ENCODE assay signal across 8 mouse cellular contexts in the genomic region with DNA sequence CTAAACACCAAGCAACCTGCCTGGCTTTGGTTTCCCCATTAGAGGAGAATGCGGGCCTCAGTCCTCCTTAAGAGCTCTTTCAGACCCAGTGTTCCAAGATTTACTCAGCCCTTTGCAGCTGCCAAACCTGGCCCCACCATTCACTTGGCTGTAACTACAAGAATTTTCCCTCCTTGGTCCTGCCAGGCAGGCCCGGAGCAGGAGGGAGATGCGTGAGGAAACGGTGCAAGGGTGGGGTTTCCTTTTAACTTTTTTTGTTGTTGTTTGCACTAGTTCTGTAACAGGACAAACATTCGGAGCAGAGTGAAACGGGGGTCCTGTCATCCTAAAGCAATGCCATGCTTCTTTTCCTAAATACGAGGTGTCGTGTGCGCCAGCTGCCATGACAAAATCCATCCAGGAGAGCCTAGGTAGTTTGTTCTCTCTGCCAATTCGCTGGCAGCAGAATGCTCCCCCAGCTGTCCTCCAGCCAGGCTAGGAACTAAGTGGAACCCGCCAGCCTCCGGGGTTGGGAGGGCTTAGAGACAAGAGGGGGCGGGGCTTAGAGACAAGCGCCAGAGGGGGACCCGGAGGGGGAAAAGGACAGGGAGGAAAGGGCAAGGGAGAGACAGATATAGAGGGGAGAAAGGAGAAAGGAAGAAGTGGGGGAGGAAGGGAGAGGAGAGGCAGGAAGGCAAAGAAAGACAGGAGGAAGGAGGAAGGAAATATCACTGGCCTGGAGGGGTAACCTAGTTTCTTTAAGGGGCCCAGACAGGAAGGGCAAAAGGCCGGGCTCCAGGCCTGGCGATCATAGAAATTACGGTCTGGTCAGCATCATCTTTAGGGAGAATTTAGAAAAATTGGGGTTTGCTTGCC. TPM values are rescaled to one million over a fixed set of nuclear protein-coding genes. Genes with fewer than 3 reads are reported as not detected.
A peak's percentile ranks its signal among the peaks of the same experiment; 100 is the strongest.
DNase-seq lines count a peak whose midpoint lies in the region; ATAC-seq and TF ChIP-seq lines count a peak whose summit lies in the region.

No protein-coding gene starts in this region.

- ATAC-seq in forebrain, embryonic 13.5 days = peak; percentile 75
- ATAC-seq in megakaryocyte progenitor cell, adult 5-6 weeks (replicated peaks; ENCODE audit: poor library complexity) = peak; percentile 77

- peaks cover 12% of the 10 kb centered on the region for H3K4me1 ChIP-seq in ES-Bruce4 (ENCODE audit: control insufficient read depth, insufficient read depth, low read length)
- H3K4me1 ChIP-seq in forebrain, embryonic 13.5 days = peaks cover 10% of the 10 kb centered on the region
- H3K4me1 ChIP-seq in limb, embryonic 10.5 days = peaks cover 47% of the 10 kb centered on the region

- no peaks in the 10 kb centered on the region for H3K36me3 ChIP-seq in ES-Bruce4 (ENCODE audit: control insufficient read depth, insufficient read depth, low read length, poor library complexity, severe bottlenecking)
- H3K36me3 ChIP-seq in forebrain, embryonic 13.5 days (ENCODE audit: poor library complexity, severe bottlenecking) = no peaks in the 10 kb centered on the region
- no peaks in the 10 kb centered on the region for H3K36me3 ChIP-seq in limb, embryonic 10.5 days

- H3K4me3 ChIP-seq in ES-Bruce4 (ENCODE audit: low read depth, low read length) = peak overlapping the region; percentile 51
- no peak overlapping the region for H3K4me3 ChIP-seq in forebrain, embryonic 13.5 days
- peak overlapping the region; percentile 19 for H3K4me3 ChIP-seq in limb, embryonic 10.5 days

- DNase-seq in adrenal gland, postnatal 10 days = peak; percentile 77
- DNase-seq in heart, postnatal 36 days = peak; percentile 73 to 82
- DNase-seq in limb, embryonic 10.5 days (ENCODE audit: low spot score) = peak; percentile 62
- peak; percentile 66 to 82 for DNase-seq in spleen, postnatal 4 days (ENCODE audit: low spot score in 2 of 2)
- DNase-seq in natural killer cell, adult 2 months (ENCODE audit: low spot score in 2 of 2) = no peak

- WGBS in forebrain, embryonic 13.5 days = 28% methylated on average over 18 of the region's 18 CpGs
- WGBS in limb, embryonic 10.5 days = 42% methylated on average over 18 of the region's 18 CpGs

- no peaks in the 10 kb centered on the region for H3K9me3 ChIP-seq in ES-Bruce4 (replicated peaks; ENCODE audit: control insufficient read depth, insufficient read depth, low read length, poor library complexity, severe bottlenecking)
- no peaks in the 10 kb centered on the region for H3K9me3 ChIP-seq in forebrain, embryonic 13.5 days (replicated peaks)
- H3K9me3 ChIP-seq in limb, embryonic 10.5 days (replicated peaks) = no peaks in the 10 kb centered on the region

- intact Hi-C loops in heart, postnatal 36 days (cut with DNase I) = loop anchor here (1.0 to 5.0 kb wide), 3 partner anchors 13 to 79 kb away; partner anchors contain the start of gene Plpp1

- peak overlapping the region; percentile 84 for H3K27ac ChIP-seq in ES-Bruce4 (ENCODE audit: insufficient read depth, low read length)
- H3K27ac ChIP-seq in forebrain, embryonic 13.5 days = peak overlapping the region; percentile 22; the same call in 1 of the 2 replicates
- H3K27ac ChIP-seq in limb, embryonic 10.5 days = peak overlapping the region; percentile 75

- H3K9ac ChIP-seq in ES-Bruce4 (ENCODE audit: low read depth, poor library complexity, severe bottlenecking) = peak overlapping the region; percentile 71
- H3K9ac ChIP-seq in forebrain, embryonic 13.5 days = no peak overlapping the region

- H3K27me3 ChIP-seq in ES-Bruce4 (ENCODE audit: control insufficient read depth, insufficient read depth, low read length, poor library complexity, severe bottlenecking) = no peaks in the 10 kb centered on the region
- H3K27me3 ChIP-seq in forebrain, embryonic 13.5 days = no peaks in the 10 kb centered on the region
- H3K27me3 ChIP-seq in limb, embryonic 10.5 days (ENCODE audit: low read depth, poor library complexity, severe bottlenecking) = no peaks in the 10 kb centered on the region

- TF ChIP-seq POLR2A in ES-Bruce4 (IDR thresholded peaks at IDR 0.05; ENCODE audit: insufficient read depth, low read length) = peak; percentile 36

- no peak for TF ChIP-seq EP300 in ES-Bruce4 (IDR thresholded peaks at IDR 0.05; ENCODE audit: insufficient read depth, low read depth, low read length)

- peak overlapping the region; percentile 30 for H3K4me2 ChIP-seq in forebrain, embryonic 13.5 days

- no peak for TF ChIP-seq CTCF in ES-Bruce4 (IDR thresholded peaks at IDR 0.05; ENCODE audit: low read depth, low read length)

RNA-seq across cellular contexts. Expression of gene Plpp1, which starts 48.9 kb away (rescaled TPM):
- 19.9 and 21.1 TPM in 2 replicates for polyA plus RNA-seq in ES-Bruce4 (2011; ENCODE audit: insufficient read depth, insufficient read length, low read depth, missing spikeins)
- 100 to 1,000 TPM; 137 to 155 TPM for total RNA-seq in adrenal gland, postnatal 10 days (2021)
- polyA plus RNA-seq in forebrain, embryonic 13.5 days (2015; fragmentation: Nextera tagmentation; extraction: Ambion mirVana) = 20.6 and 27.0 TPM in 2 replicates
- total RNA-seq in heart, postnatal 36 days (2021) = 10 to 100 TPM; 54.6 to 63.8 TPM
- polyA plus RNA-seq in limb, embryonic 10.5 days (2016; fragmentation: Nextera tagmentation; extraction: Ambion mirVana) = 17.6 and 22.5 TPM in 2 replicates
- total RNA-seq in megakaryocyte progenitor cell, adult 5-6 weeks (2015) = 1.2 and 1.6 TPM in 2 replicates
- 1.0 and 2.7 TPM in 2 replicates for total RNA-seq in megakaryocyte progenitor cell, adult 5-6 weeks (2017)

Comparison
In these comparisons a context has a peak if more than half of its experiments do, and no peak if none do; other contexts are left out.
1. H3K27ac ChIP-seq: peak in every context shown above with its lines; median percentile 84 in ES-Bruce4; 75 in limb, embryonic 10.5 days; 22 in forebrain, embryonic 13.5 days.
2. DNase-seq: peak in adrenal gland, postnatal 10 days (single experiment), heart, postnatal 36 days (2 of 2), limb, embryonic 10.5 days (single experiment) and spleen, postnatal 4 days (2 of 2); none in natural killer cell, adult 2 months (0 of 2).
3. RNA of gene Plpp1, which starts 48.9 kb away (total RNA-seq): 137 to 155 TPM in adrenal gland, postnatal 10 days and 54.6 to 63.8 TPM in heart, postnatal 36 days; 1.0 to 2.7 TPM in megakaryocyte progenitor cell, adult 5-6 weeks; every median in the first group is over 10 times any median in the second.